Mouse (Mus musculus): Measurements from ENCODE around the gene Dmac1. TPM values are rescaled to one million over a fixed set of nuclear protein-coding genes. Genes with fewer than 3 reads are reported as not detected.
"Not testable (repeated sequence)": the region's sequence is repeated elsewhere in the genome, so short reads cannot be mapped to it uniquely, and the experiment has no call there.

Gene Dmac1
- total and polyA plus RNA-seq, 2 experiments: 21.0 to 37.7 TPM

DNA sequence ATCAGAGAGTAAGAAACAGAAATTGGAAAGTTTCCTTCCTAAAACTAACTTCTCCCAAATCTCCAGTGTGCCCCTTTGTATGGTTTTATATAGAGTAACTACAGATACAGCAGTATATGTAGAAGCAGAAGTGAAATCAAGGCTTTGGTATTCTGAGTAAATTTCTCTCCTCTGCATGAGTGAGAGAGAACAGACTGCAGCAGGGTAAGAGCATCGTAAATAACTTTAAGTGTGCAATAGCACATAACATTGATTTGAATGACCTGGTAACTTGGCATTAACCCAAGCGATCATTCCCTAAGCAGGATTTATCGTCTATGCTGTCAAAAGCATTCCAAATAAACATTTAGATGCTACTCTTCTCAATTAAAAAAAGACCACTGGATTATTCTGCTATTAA is 18.7 kb downstream of the Dmac1 start:
- no peak for TF ChIP-seq CTCF (IDR thresholded peaks at IDR 0.05; ENCODE audit: low read depth, low read length)
- TF ChIP-seq POLR2A (IDR thresholded peaks at IDR 0.05; ENCODE audit: extremely low read depth, insufficient read depth, low read length): no peak
- no peak overlapping the region for H3K9ac ChIP-seq (ENCODE audit: low read depth, low read length)

DNA sequence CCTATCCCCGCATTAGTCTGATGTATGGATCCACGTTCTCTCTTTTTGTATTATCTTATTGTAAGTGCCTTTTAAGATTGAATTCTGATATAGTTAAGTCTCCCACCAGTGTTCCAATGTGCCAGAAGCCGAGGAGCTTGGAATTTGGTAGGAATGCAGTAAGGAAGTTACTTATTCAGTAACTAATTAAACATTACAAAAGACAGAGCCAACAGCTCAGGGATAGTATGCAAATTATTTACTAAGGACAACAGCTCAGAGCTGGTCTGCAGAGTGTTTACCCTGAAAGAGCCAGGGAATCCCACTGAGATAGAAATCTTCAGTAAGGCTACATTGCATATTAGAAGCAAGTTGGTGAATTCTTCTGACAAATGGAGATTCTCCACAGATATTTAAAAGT is 43.5 kb downstream of the Dmac1 start:
- not testable (repeated sequence) for H3K36me3 ChIP-seq (ENCODE audit: control insufficient read depth, insufficient read depth, low read length); H3K27me3 ChIP-seq (ENCODE audit: control insufficient read depth, insufficient read depth, low read length); H3K79me2 ChIP-seq (ENCODE audit: control insufficient read depth, insufficient read depth, low read length); H3K4me3 ChIP-seq (ENCODE audit: insufficient read depth, low read depth, low read length); H3K4me1 ChIP-seq (ENCODE audit: control insufficient read depth, insufficient read depth, low read length); H3K27ac ChIP-seq (replicated peaks; ENCODE audit: insufficient read depth, low read depth, low read length); DNase-seq (ENCODE audit: extremely low read depth, low read depth, low spot score); H3K9ac ChIP-seq (ENCODE audit: low read depth, low read length)
- 43% methylated on average over 3 of the region's 3 CpGs for WGBS

More for the DNA sequence above, 18.7 kb downstream of the Dmac1 start:
- 58% methylated on average over 3 of the region's 3 CpGs for WGBS
- H3K4me1 ChIP-seq (ENCODE audit: control insufficient read depth, insufficient read depth, low read length): no peaks in the 10 kb centered on the region
- H3K36me3 ChIP-seq (ENCODE audit: control insufficient read depth, insufficient read depth, low read length): no peaks in the 10 kb centered on the region
- H3K79me2 ChIP-seq (ENCODE audit: control insufficient read depth, insufficient read depth, low read length): no peaks in the 10 kb centered on the region
- DNase-seq (ENCODE audit: extremely low read depth, low read depth, low spot score): peak; percentile 60
- no peak overlapping the region for H3K4me3 ChIP-seq (ENCODE audit: insufficient read depth, low read depth, low read length)
- H3K27ac ChIP-seq (replicated peaks; ENCODE audit: insufficient read depth, low read depth, low read length): no peak overlapping the region
- no peaks in the 10 kb centered on the region for H3K27me3 ChIP-seq (ENCODE audit: control insufficient read depth, insufficient read depth, low read length)

Data from liver, adult 2 months (tissue).